Mouse (Mus musculus): ENCODE results near the gene Trim45. TPM values are rescaled to one million over a fixed set of nuclear protein-coding genes. Genes with fewer than 3 reads are reported as not detected.

Gene Trim45
- polyA plus RNA-seq, 1 experiment from 2014 or later, result 4.5 TPM

DNA sequence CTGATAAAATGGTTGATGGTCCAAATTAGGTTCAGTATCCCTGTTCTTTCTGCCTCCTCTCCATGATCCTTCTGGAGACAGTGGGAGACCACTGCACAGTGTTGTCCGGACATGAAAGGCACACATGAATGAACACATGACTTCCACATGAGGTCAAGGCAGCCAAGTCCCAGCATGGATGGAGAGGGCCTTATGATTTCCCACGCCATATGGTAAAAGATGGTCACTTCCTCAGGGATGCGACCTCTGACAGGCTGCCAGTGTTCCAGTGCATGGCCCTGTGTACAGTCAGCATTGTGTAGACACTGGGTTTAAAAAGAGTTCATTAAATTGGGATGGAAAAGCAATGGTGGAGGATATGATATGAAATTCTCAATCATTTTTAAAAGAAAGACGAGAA lies 16.2 kb downstream of the Trim45 start:
- Histone ChIP-seq H3K9ac (replicated peaks; ENCODE audit: low read depth, low read length) (no peak overlapping the region), H3K9me3 (ENCODE audit: control insufficient read depth, low read depth, low read length) (no peaks in the 10 kb centered on the region), H3K4me3 (ENCODE audit: low read depth, low read length) (no peak overlapping the region), H3K4me1 (ENCODE audit: control insufficient read depth, insufficient read depth, low read length) (no peaks in the 10 kb centered on the region), H3K36me3 (ENCODE audit: control insufficient read depth, insufficient read depth, low read length) (peaks cover 30% of the 10 kb centered on the region; the same call in 1 of the 2 replicates), H3K27ac (ENCODE audit: low read length) (no peak overlapping the region), H3K27me3 (ENCODE audit: control insufficient read depth, insufficient read depth, low read length) (no peaks in the 10 kb centered on the region), H3K4me2 (replicated peaks; ENCODE audit: low read depth, low read length) (no peak overlapping the region)
- 91% methylated on average over 4 of the region's 4 CpGs for WGBS
- ATAC-seq (ENCODE audit: insufficient number of reproducible peaks, insufficient read depth, low FRiP score, low read depth), result no peak

DNA sequence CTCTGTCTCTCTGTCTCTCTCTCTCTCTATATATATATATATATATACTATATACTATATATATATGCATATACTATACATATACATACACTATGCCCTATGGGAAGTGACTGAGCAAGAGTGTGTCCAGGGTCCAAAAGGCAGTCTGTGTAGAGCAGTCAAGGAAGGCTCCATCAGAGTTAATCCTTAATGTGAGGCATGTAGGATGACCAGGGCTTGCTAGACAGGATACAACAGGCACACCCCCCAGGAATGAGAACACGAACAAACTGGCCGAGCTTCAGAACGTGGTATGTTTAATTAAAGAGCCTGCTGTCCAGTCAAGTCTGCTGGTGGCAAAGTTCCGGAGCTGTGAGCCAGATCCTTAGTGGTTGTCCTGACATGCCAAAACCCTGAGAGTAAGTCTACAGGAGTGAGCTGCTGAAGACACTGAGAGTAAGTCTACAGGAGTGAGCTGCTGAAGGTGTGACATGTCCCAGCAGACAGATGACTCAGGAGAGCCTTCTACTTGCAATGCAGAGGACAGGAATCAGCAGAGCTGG lies 18.6 kb downstream of the Trim45 start:
- peaks cover 29% of the 10 kb centered on the region for H3K36me3 ChIP-seq (ENCODE audit: control insufficient read depth, insufficient read depth, low read length)
- H3K27ac ChIP-seq (ENCODE audit: low read length), result no peak overlapping the region
- no peak overlapping the region for H3K4me3 ChIP-seq (ENCODE audit: low read depth, low read length)
- H3K4me1 ChIP-seq (ENCODE audit: control insufficient read depth, insufficient read depth, low read length), result no peaks in the 10 kb centered on the region
- WGBS, result 89% methylated on average over 4 of the region's 4 CpGs
- H3K4me2 ChIP-seq (replicated peaks; ENCODE audit: low read depth, low read length), result no peak overlapping the region
- no peak overlapping the region for H3K9ac ChIP-seq (replicated peaks; ENCODE audit: low read depth, low read length)
- H3K9me3 ChIP-seq (ENCODE audit: control insufficient read depth, low read depth, low read length), result no peaks in the 10 kb centered on the region
- no peak for ATAC-seq (ENCODE audit: insufficient number of reproducible peaks, insufficient read depth, low FRiP score, low read depth)
- no peaks in the 10 kb centered on the region for H3K27me3 ChIP-seq (ENCODE audit: control insufficient read depth, insufficient read depth, low read length)

DNA sequence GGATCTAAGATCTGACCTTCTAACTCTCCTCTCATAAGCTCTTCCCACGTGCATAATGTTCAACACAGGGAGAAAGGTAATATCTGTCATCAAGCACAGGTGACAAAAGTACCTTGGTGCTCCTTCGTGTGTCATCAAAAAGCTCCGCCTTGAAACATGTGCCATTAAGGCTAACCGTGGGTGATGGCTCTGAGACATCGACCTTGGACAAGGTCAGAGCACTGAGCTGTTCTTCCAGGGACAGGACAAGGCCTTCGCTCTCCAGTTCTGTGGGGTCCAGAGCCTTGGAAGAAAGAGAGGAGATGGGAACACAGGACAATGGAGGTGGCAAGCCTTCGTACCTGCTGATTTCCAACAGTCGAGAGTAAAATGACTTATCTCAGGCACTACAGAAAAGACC lies 25.3 kb downstream of the Trim45 start:
- no peaks in the 10 kb centered on the region for H3K9me3 ChIP-seq (ENCODE audit: control insufficient read depth, low read depth, low read length)
- H3K4me1 ChIP-seq (ENCODE audit: control insufficient read depth, insufficient read depth, low read length), result no peaks in the 10 kb centered on the region
- no peak overlapping the region for H3K27ac ChIP-seq (ENCODE audit: low read length)
- peaks cover 40% of the 10 kb centered on the region for H3K36me3 ChIP-seq (ENCODE audit: control insufficient read depth, insufficient read depth, low read length)
- no peak overlapping the region for H3K4me3 ChIP-seq (ENCODE audit: low read depth, low read length)
- no peak for ATAC-seq (ENCODE audit: insufficient number of reproducible peaks, insufficient read depth, low FRiP score, low read depth)
- H3K27me3 ChIP-seq (ENCODE audit: control insufficient read depth, insufficient read depth, low read length), result no peaks in the 10 kb centered on the region
- WGBS, result 95% methylated on average over 8 of the region's 8 CpGs
- no peak overlapping the region for H3K4me2 ChIP-seq (replicated peaks; ENCODE audit: low read depth, low read length)
- no peak overlapping the region for H3K9ac ChIP-seq (replicated peaks; ENCODE audit: low read depth, low read length)

DNA sequence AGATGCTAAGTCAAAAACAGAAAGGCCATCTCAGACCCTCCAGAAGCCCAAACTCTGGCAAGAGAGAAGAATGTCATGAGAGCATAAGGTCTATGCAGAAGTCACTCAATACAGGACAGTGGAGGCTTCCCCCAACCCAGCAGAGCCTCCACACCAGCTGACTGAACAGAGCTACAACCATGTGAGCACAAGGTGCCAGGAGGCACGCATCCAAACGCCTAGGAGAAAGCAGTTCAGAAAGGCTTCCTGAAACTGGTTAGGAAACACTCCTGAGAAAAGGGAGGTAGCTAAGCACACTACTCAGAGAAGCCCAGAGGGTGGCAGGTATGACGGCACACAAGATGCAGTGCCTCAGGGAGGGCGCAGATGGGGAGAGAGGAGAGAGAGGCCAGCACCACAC lies 29.5 kb downstream of the Trim45 start:
- Histone ChIP-seq H3K4me2 (replicated peaks; ENCODE audit: low read depth, low read length) (no peak overlapping the region), H3K27ac (ENCODE audit: low read length) (no peak overlapping the region), H3K36me3 (ENCODE audit: control insufficient read depth, insufficient read depth, low read length) (peaks cover 62% of the 10 kb centered on the region), H3K9me3 (ENCODE audit: control insufficient read depth, low read depth, low read length) (no peaks in the 10 kb centered on the region), H3K4me3 (ENCODE audit: low read depth, low read length) (no peak overlapping the region), H3K4me1 (ENCODE audit: control insufficient read depth, insufficient read depth, low read length) (no peaks in the 10 kb centered on the region), H3K9ac (replicated peaks; ENCODE audit: low read depth, low read length) (no peak overlapping the region), H3K27me3 (ENCODE audit: control insufficient read depth, insufficient read depth, low read length) (no peaks in the 10 kb centered on the region)
- 85% methylated on average over 4 of the region's 4 CpGs for WGBS
- no peak for ATAC-seq (ENCODE audit: insufficient number of reproducible peaks, insufficient read depth, low FRiP score, low read depth)

DNA sequence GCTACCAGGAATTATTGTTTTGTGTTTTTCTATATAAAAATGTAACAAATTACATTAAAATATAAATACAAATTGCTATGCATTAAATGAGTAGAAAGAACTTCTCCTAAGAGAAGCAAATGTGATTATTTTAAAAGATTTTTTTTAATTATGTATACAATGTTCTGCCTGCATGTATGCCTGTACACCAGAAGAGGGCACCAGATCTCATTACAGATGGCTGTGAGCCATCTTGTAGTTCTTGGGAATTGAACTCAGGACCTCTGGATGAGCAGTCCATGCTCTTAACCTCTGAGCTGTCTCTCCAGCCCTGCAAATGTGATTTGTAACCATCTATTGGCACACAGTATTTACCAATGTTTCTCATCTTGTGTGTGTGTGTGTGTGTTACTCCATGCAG lies 32.6 kb downstream of the Trim45 start:
- Histone ChIP-seq H3K4me1 (ENCODE audit: control insufficient read depth, insufficient read depth, low read length) (no peaks in the 10 kb centered on the region), H3K27me3 (ENCODE audit: control insufficient read depth, insufficient read depth, low read length) (no peaks in the 10 kb centered on the region), H3K4me2 (replicated peaks; ENCODE audit: low read depth, low read length) (no peak overlapping the region), H3K36me3 (ENCODE audit: control insufficient read depth, insufficient read depth, low read length) (peaks cover 53% of the 10 kb centered on the region), H3K27ac (ENCODE audit: low read length) (no peak overlapping the region), H3K4me3 (ENCODE audit: low read depth, low read length) (no peak overlapping the region), H3K9me3 (ENCODE audit: control insufficient read depth, low read depth, low read length) (no peaks in the 10 kb centered on the region), H3K9ac (replicated peaks; ENCODE audit: low read depth, low read length) (no peak overlapping the region)
- ATAC-seq (ENCODE audit: insufficient number of reproducible peaks, insufficient read depth, low FRiP score, low read depth), result no peak

DNA sequence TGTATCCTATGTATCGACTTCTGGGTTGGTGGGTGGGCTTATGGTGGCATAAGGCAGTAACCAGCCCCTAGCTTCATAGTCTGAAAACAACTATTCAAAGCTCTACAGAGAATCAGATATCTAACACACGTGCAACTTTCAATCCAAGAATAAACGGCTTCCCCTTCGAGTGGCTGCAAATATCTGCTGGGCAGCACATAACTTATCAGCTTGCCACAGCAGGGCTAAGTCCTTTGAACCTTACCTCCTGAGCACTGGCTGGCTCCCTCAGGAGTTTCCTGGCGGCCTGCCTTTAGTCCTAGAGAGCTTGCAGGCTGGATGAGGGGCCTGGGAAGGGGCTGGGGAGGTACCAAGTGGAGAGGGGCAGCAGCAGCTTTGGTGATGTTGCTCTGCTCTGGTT lies 39.0 kb downstream of the Trim45 start:
- Histone ChIP-seq H3K27ac (ENCODE audit: low read length) (no peak overlapping the region), H3K9me3 (ENCODE audit: control insufficient read depth, low read depth, low read length) (no peaks in the 10 kb centered on the region), H3K27me3 (ENCODE audit: control insufficient read depth, insufficient read depth, low read length) (no peaks in the 10 kb centered on the region), H3K4me2 (replicated peaks; ENCODE audit: low read depth, low read length) (no peak overlapping the region), H3K4me1 (ENCODE audit: control insufficient read depth, insufficient read depth, low read length) (no peaks in the 10 kb centered on the region), H3K4me3 (ENCODE audit: low read depth, low read length) (no peak overlapping the region), H3K36me3 (ENCODE audit: control insufficient read depth, insufficient read depth, low read length) (peaks cover 36% of the 10 kb centered on the region), H3K9ac (replicated peaks; ENCODE audit: low read depth, low read length) (no peak overlapping the region)
- no peak for ATAC-seq (ENCODE audit: insufficient number of reproducible peaks, insufficient read depth, low FRiP score, low read depth)
- WGBS, result 73% methylated on average over 5 of the region's 5 CpGs

DNA sequence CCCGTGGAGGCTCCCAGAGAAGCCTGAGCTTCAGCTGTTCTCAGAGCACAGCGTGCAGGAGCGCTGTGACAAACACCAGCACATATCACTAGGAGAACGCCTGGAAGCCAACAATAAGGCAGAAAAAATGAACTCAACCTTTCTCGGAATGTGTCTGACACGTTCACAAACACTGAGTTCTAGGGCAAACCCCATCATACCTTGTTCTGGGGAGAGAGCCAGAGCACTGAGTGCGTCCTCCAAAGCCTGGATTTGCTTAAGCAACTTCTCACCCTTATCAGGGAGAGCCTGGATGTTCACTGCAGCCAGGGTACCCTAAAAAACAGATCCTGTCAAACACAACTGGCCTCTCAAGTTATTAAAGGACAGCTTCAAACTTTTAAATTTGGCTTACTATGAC lies 39.5 kb downstream of the Trim45 start:
- Histone ChIP-seq H3K9ac (replicated peaks; ENCODE audit: low read depth, low read length) (no peak overlapping the region), H3K27ac (ENCODE audit: low read length) (no peak overlapping the region), H3K4me2 (replicated peaks; ENCODE audit: low read depth, low read length) (no peak overlapping the region), H3K27me3 (ENCODE audit: control insufficient read depth, insufficient read depth, low read length) (no peaks in the 10 kb centered on the region), H3K9me3 (ENCODE audit: control insufficient read depth, low read depth, low read length) (no peaks in the 10 kb centered on the region), H3K36me3 (ENCODE audit: control insufficient read depth, insufficient read depth, low read length) (peaks cover 34% of the 10 kb centered on the region), H3K4me3 (ENCODE audit: low read depth, low read length) (no peak overlapping the region), H3K4me1 (ENCODE audit: control insufficient read depth, insufficient read depth, low read length) (no peaks in the 10 kb centered on the region)
- 82% methylated on average over 7 of the region's 7 CpGs for WGBS
- no peak for ATAC-seq (ENCODE audit: insufficient number of reproducible peaks, insufficient read depth, low FRiP score, low read depth)

DNA sequence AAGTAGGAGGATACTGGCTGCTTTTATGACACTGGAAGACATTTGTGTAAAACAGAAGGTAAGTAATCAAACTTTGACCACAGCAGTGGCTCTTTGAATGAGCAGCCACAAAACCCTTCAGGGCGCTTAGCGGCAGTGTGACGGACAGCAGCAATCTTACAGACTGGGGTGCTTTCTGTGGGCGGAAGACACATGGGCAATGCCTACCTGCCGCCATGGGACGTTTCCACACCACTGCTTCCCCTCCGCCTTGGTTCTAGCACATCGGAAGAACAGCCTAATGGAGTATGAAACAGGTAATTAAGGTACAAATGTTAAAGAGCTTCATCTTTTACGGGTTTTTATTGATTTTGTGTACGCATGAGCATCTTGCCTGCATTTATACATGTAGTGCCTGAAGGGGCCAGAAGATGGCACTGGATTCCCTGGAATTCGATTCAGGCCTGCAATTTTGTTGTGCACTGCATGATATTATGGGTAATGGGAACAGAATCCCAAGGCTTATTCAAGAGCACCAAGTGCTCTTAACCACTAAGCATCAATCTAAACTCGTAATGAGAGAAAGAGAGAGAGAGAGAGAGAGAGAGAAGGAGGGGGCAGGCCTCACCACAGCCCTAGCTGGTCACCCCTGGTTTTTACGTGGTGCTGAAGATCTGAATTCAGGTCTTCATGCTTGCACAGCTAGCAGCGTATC lies 42.0 kb downstream of the Trim45 start:
- Histone ChIP-seq H3K4me3 (ENCODE audit: low read depth, low read length) (no peak overlapping the region), H3K4me2 (replicated peaks; ENCODE audit: low read depth, low read length) (no peak overlapping the region), H3K4me1 (ENCODE audit: control insufficient read depth, insufficient read depth, low read length) (peaks cover 3% of the 10 kb centered on the region; the same call in 1 of the 2 replicates), H3K9me3 (ENCODE audit: control insufficient read depth, low read depth, low read length) (no peaks in the 10 kb centered on the region), H3K27me3 (ENCODE audit: control insufficient read depth, insufficient read depth, low read length) (no peaks in the 10 kb centered on the region), H3K9ac (replicated peaks; ENCODE audit: low read depth, low read length) (no peak overlapping the region), H3K27ac (ENCODE audit: low read length) (no peak overlapping the region), H3K36me3 (ENCODE audit: control insufficient read depth, insufficient read depth, low read length) (peaks cover 30% of the 10 kb centered on the region)
- no peak for ATAC-seq (ENCODE audit: insufficient number of reproducible peaks, insufficient read depth, low FRiP score, low read depth)
- 84% methylated on average over 14 of the region's 14 CpGs for WGBS

Data from stomach, embryonic 14.5 days (tissue).